Mouse (Mus musculus) CH12.LX (cell line): Measurements from ENCODE around the gene Hrh2. TPM values are rescaled to one million over a fixed set of nuclear protein-coding genes. Genes with fewer than 3 reads are reported as not detected.

Source experiments
- DNase-seq: peaks from one replicate; pipeline ENCODE4 v3.0.0-alpha.2; 2013; ENCODE audit errors: extremely low read depth
- H3K27ac ChIP-seq: 2 replicates; pipeline ENCODE4 v1.5.1; 2012; ENCODE audit warnings: low read depth, mild to moderate bottlenecking, control low read depth, moderate library complexity; ENCODE audit not compliant: insufficient read depth
- H3K27me3 ChIP-seq: replicated peaks from 2 replicates; pipeline ENCODE3; 2012; ENCODE audit warnings: inconsistent platforms
- H3K36me3 ChIP-seq, 2 experiments: replicated peaks in 1 of 2; 2 replicates each; pipeline versions ENCODE3 to v1.6.1; 2012; ENCODE audit warnings: inconsistent platforms in 1 of 2, low read length in 1 of 2, mild to moderate bottlenecking in 1 of 2, mixed read lengths in 1 of 2, moderate library complexity in 1 of 2; ENCODE audit not compliant: control insufficient read depth in 1 of 2, insufficient read depth in 1 of 2
- H3K4me1 ChIP-seq, 2 experiments: 2 replicates each; pipeline ENCODE4 v1.6.1; 2012; ENCODE audit warnings: inconsistent platforms in 1 of 2, moderate library complexity in 1 of 2; ENCODE audit not compliant: insufficient read depth in 2 of 2, control insufficient read depth in 1 of 2
- H3K4me2 ChIP-seq: 2 replicates; pipeline ENCODE4 v1.6.1; 2012; ENCODE audit warnings: low read depth, mild to moderate bottlenecking, control low read depth; ENCODE audit not compliant: poor library complexity, insufficient read depth, severe bottlenecking
- H3K4me3 ChIP-seq, 3 experiments: fragments of 150-350 bp in 1 of 3; sonication (generic) in 1 of 3; replicated peaks in 1 of 3; 2 replicates each; pipeline versions ENCODE3 to v1.5.1; 2011 to 2012; ENCODE audit warnings: low read depth in 2 of 3, low read length in 2 of 3, mild to moderate bottlenecking in 2 of 3, moderate library complexity in 2 of 3, control low read depth in 1 of 3, improper control_type of control experiment in 1 of 3, inconsistent platforms in 1 of 3, mixed read lengths in 1 of 3; ENCODE audit not compliant: poor library complexity in 1 of 3
- H3K79me2 ChIP-seq: replicated peaks from 2 replicates; pipeline ENCODE4 v1.6.1; 2012; ENCODE audit warnings: mild to moderate bottlenecking, moderate library complexity; ENCODE audit not compliant: control insufficient read depth, poor library complexity, insufficient read depth, severe bottlenecking; ENCODE audit errors: extremely low read depth
- H3K9ac ChIP-seq: 2 replicates; pipeline ENCODE4 v1.6.1; 2012; ENCODE audit warnings: low read depth, mild to moderate bottlenecking, control low read depth, moderate library complexity; ENCODE audit not compliant: insufficient read depth
- H3K9me3 ChIP-seq: replicated peaks from 2 replicates; pipeline ENCODE3; 2012; ENCODE audit warnings: low read length, inconsistent platforms, mixed read lengths
- BHLHE40 ChIP-seq: IDR thresholded peaks from 2 replicates; pipeline ENCODE4 v1.6.1; 2011; ENCODE audit warnings: mild to moderate bottlenecking, low read depth, low read length, improper control_type of control experiment
- CTCF ChIP-seq, 2 experiments: IDR thresholded peaks in 1 of 2; conservative IDR thresholded peaks in 1 of 2; 2 replicates each; pipeline ENCODE4 v1.5.1; 2011 to 2012; ENCODE audit warnings: low read depth in 2 of 2, low read length in 2 of 2, improper control_type of control experiment in 1 of 2, inconsistent platforms in 1 of 2, mild to moderate bottlenecking in 1 of 2, moderate library complexity in 1 of 2
- E2F4 ChIP-seq: IDR thresholded peaks from 2 replicates; pipeline ENCODE4 v1.6.1; 2011; ENCODE audit warnings: low read depth, low read length, improper control_type of control experiment; ENCODE audit not compliant: insufficient replicate concordance
- ELF1 ChIP-seq: IDR thresholded peaks from 2 replicates; pipeline ENCODE4 v1.6.1; 2014; ENCODE audit warnings: low read depth, mild to moderate bottlenecking, inconsistent platforms, low read length, improper control_type of control experiment
- GABPA ChIP-seq: IDR thresholded peaks from 2 replicates; pipeline ENCODE4 v1.6.1; 2012; ENCODE audit warnings: low read depth, low read length, improper control_type of control experiment, inconsistent platforms; ENCODE audit not compliant: insufficient replicate concordance
- HCFC1 ChIP-seq: IDR thresholded peaks from 2 replicates; pipeline ENCODE4 v1.6.1; 2012; ENCODE audit warnings: low read depth, mild to moderate bottlenecking, inconsistent platforms, low read length, improper control_type of control experiment
- JUN ChIP-seq: IDR thresholded peaks from 2 replicates; pipeline ENCODE4 v1.6.1; 2011; ENCODE audit warnings: low read depth, mild to moderate bottlenecking, low read length, improper control_type of control experiment, moderate library complexity; ENCODE audit not compliant: insufficient read depth
- JUND ChIP-seq: conservative IDR thresholded peaks from 2 replicates; pipeline ENCODE4 v1.6.1; 2011; ENCODE audit warnings: low read depth, low read length, improper control_type of control experiment
- KAT2A ChIP-seq: IDR thresholded peaks from 2 replicates; pipeline ENCODE4 v1.6.1; 2012; ENCODE audit warnings: low read length, improper control_type of control experiment, inconsistent platforms; ENCODE audit not compliant: insufficient replicate concordance
- MAFK ChIP-seq: IDR thresholded peaks from 2 replicates; pipeline ENCODE4 v1.6.1; 2011; ENCODE audit warnings: low read length, improper control_type of control experiment; ENCODE audit not compliant: insufficient replicate concordance
- MAX ChIP-seq: IDR thresholded peaks from 2 replicates; pipeline ENCODE4 v1.6.1; 2011; ENCODE audit warnings: low read length, improper control_type of control experiment
- MXI1 ChIP-seq: IDR thresholded peaks from 2 replicates; pipeline ENCODE4 v1.6.1; 2011; ENCODE audit warnings: mild to moderate bottlenecking, low read depth, low read length, improper control_type of control experiment
- NELFE ChIP-seq: IDR thresholded peaks from 2 replicates; pipeline ENCODE4 v1.6.1; 2011; ENCODE audit warnings: low read depth, low read length, improper control_type of control experiment
- NRF1 ChIP-seq: IDR thresholded peaks from 2 replicates; pipeline ENCODE4 v1.6.1; 2014; ENCODE audit warnings: low read depth, mild to moderate bottlenecking, inconsistent platforms, low read length, improper control_type of control experiment, moderate library complexity
- PAX5 ChIP-seq: IDR thresholded peaks from 2 replicates; pipeline ENCODE4 v1.6.1; 2012; ENCODE audit warnings: low read length, inconsistent platforms, mixed read lengths
- RCOR1 ChIP-seq: conservative IDR thresholded peaks from 2 replicates; pipeline ENCODE4 v1.6.1; 2012; ENCODE audit warnings: low read depth, mild to moderate bottlenecking, inconsistent platforms, low read length, improper control_type of control experiment
- SIN3A ChIP-seq: IDR thresholded peaks from 2 replicates; pipeline ENCODE4 v1.6.1; 2012; ENCODE audit warnings: low read length, improper control_type of control experiment, inconsistent platforms
- SMC3 ChIP-seq: IDR thresholded peaks from 2 replicates; pipeline ENCODE4 v1.6.1; 2011; ENCODE audit warnings: low read depth, low read length, improper control_type of control experiment
- TBP ChIP-seq: conservative IDR thresholded peaks from 2 replicates; pipeline ENCODE4 v1.6.1; 2011; ENCODE audit warnings: low read depth, low read length, improper control_type of control experiment
- TCF12 ChIP-seq: IDR thresholded peaks from 2 replicates; pipeline ENCODE4 v1.6.1; 2014; ENCODE audit warnings: low read depth, mild to moderate bottlenecking, inconsistent platforms, low read length, improper control_type of control experiment
- UBTF ChIP-seq: IDR thresholded peaks from 2 replicates; pipeline ENCODE4 v1.6.1; 2012; ENCODE audit warnings: low read depth, mild to moderate bottlenecking, inconsistent platforms, low read length, improper control_type of control experiment, moderate library complexity
- USF1 ChIP-seq: IDR thresholded peaks from 2 replicates; pipeline ENCODE4 v1.6.1; 2014; ENCODE audit warnings: low read depth, mild to moderate bottlenecking, inconsistent platforms, low read length, improper control_type of control experiment
- USF2 ChIP-seq: conservative IDR thresholded peaks from 2 replicates; pipeline ENCODE4 v1.6.1; 2011; ENCODE audit warnings: low read depth, low read length, improper control_type of control experiment
- ZMIZ1 ChIP-seq: IDR thresholded peaks from 2 replicates; pipeline ENCODE4 v1.6.1; 2012; ENCODE audit warnings: low read depth, mild to moderate bottlenecking, inconsistent platforms, low read length, improper control_type of control experiment
- dilution Hi-C: fragments of 300-500 bp; cut with MboI; formaldehyde crosslinking; loops from 2 replicates; pipeline ENCODE4 v1.14.3; 2020; ENCODE audit warnings: low sequenced_read_pairs; ENCODE audit not compliant: extremely low pct_unique_long_range_greater_than_20kb, extremely low pct_ligation_motif_present
- in situ Hi-C: fragments of 300-500 bp; cut with MboI; formaldehyde crosslinking; loops from 3 replicates; pipeline ENCODE4 v1.14.3; 2019; ENCODE audit warnings: low sequenced_read_pairs, low pct_ligation_motif_present, low pct_unique_long_range_greater_than_20kb, mixed read lengths
- polyA plus RNA-seq: library from polyadenylated mRNA; unstranded; fragments of >175 nt; gene quantifications from 2 replicates; pipeline ENCODE4 v1.2.1, GENCODE M21; 2012; ENCODE audit warnings: low read depth; ENCODE audit not compliant: insufficient read length
- total RNA-seq, 2 experiments: library from RNA; depleted of rRNA; stranded (reverse); fragments of 300-350 nt in 1 of 2; fragments of >200 nt in 1 of 2; gene quantifications; 2 replicates each; pipeline ENCODE4 v1.2.3; 2012 to 2014

Gene Hrh2
- total and polyA plus RNA-seq, 3 experiments, result 0.04 to 0.30 TPM; not detected in 1

DNA sequence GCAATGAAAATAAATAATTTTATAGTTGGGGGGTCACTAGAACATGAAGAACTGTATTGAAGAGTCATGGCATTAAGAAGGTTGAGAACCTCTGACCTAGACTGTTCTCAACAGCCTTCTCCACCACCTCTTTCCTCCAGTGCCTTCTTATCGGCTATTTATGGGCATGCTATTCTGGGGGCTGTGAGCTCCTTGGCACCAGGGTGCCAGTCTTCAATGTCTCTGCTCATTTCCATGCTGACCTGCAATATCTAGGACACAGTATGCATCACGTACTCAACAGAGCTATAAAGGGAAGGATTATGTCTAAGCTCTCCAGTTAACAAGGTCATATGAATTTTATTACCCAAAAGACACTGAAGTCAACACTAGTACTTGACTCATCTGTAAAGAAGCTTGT, 14.6 kb upstream of the Hrh2 start:
- no peak overlapping the region for H3K4me2 ChIP-seq
- H3K4me3 ChIP-seq, result no peak overlapping the region
- no peak for DNase-seq
- TF ChIP-seq UBTF (no peak), MAX (no peak), GABPA (no peak), BHLHE40 (no peak), PAX5 (no peak), KAT2A (no peak), SIN3A (no peak), NELFE (no peak), TCF12 (no peak), HCFC1 (no peak), ZMIZ1 (no peak), NRF1 (no peak), MXI1 (no peak), USF2 (no peak)
- TF ChIP-seq, all 38 proteins: peak for 0
- in situ Hi-C loops, result no loop called here
- H3K36me3 ChIP-seq, result no peaks in the 10 kb centered on the region
- no peaks in the 10 kb centered on the region for H3K4me1 ChIP-seq
- H3K9ac ChIP-seq, result no peak overlapping the region
- H3K27me3 ChIP-seq, result peaks cover 33% of the 10 kb centered on the region
- no peak overlapping the region for H3K27ac ChIP-seq
- H3K79me2 ChIP-seq, result no peaks in the 10 kb centered on the region
- dilution Hi-C loops, result no loop called here
- H3K9me3 ChIP-seq, result peaks cover 23% of the 10 kb centered on the region

DNA sequence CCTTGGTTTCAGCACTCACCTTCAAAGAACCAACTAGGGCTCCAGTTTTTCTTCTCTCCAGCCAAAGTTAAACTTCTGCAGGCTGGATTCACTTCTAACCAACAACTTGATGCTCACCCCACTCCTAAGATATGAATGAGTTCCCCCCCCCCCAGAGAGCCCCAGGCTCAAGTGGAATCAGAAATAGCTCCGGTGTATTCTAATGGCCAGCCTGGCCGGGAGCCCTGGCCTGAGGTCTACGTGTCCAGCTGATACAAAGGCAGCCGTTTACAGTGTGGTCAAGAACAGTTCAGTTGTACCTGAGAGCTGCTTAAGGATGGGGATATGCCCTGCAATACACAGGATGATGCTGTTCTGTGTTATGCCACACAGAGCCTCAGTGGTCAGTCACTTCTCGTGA, 13.3 kb upstream of the Hrh2 start:
- dilution Hi-C loops, result no loop called here
- no peak for DNase-seq
- H3K4me1 ChIP-seq, result no peaks in the 10 kb centered on the region
- no peaks in the 10 kb centered on the region for H3K79me2 ChIP-seq
- no peaks in the 10 kb centered on the region for H3K36me3 ChIP-seq
- H3K9ac ChIP-seq, result no peak overlapping the region
- H3K27me3 ChIP-seq, result peaks cover 31% of the 10 kb centered on the region
- no peak overlapping the region for H3K4me2 ChIP-seq
- H3K4me3 ChIP-seq, result no peak overlapping the region
- H3K9me3 ChIP-seq, result peaks cover 20% of the 10 kb centered on the region
- no peak for TF ChIP-seq JUND
- TF ChIP-seq RCOR1, result no peak
- TF ChIP-seq PAX5, result no peak
- no peak for TF ChIP-seq NELFE
- TF ChIP-seq USF1, result no peak
- no peak for TF ChIP-seq MAFK
- TF ChIP-seq TBP, result no peak
- no peak for TF ChIP-seq JUN
- TF ChIP-seq GABPA, result no peak
- no peak for TF ChIP-seq SMC3
- TF ChIP-seq ZMIZ1, result no peak
- TF ChIP-seq E2F4, result no peak
- TF ChIP-seq ELF1, result no peak
- TF ChIP-seq CTCF (conservative IDR thresholded peaks at IDR 0.05 in 1 of 2, IDR thresholded peaks at IDR 0.05 in 1 of 2; ENCODE audit: low read depth in 2 of 2, low read length in 2 of 2), result no peak
- no peak for TF ChIP-seq USF2
- TF ChIP-seq UBTF, result no peak
- TF ChIP-seq, all 38 proteins: peak for 0
- H3K27ac ChIP-seq, result no peak overlapping the region
- in situ Hi-C loops, result no loop called here
